Mouse (Mus musculus): ENCODE results near the gene Llcfc1.

GRCm38 (mm10) chr6:41654648-41655047, 29.6 kb upstream of the Llcfc1 start:
- TF ChIP-seq FLI1 (IDR thresholded peaks at IDR 0.05; ENCODE audit: low read length) (no peak), GATA1 (IDR thresholded peaks at IDR 0.05; ENCODE audit: borderline replicate concordance, low read length) (no peak)
